Mouse (Mus musculus) embryo, embryonic 11 days (tissue): ENCODE results near the gene Spag9.
A peak's percentile ranks its signal among the peaks of the same experiment; 100 is the strongest.

Source experiments
- DNase-seq: peaks from one replicate; pipeline ENCODE4 v3.0.0-alpha.2; 2015

The Spag9 gene

DNA sequence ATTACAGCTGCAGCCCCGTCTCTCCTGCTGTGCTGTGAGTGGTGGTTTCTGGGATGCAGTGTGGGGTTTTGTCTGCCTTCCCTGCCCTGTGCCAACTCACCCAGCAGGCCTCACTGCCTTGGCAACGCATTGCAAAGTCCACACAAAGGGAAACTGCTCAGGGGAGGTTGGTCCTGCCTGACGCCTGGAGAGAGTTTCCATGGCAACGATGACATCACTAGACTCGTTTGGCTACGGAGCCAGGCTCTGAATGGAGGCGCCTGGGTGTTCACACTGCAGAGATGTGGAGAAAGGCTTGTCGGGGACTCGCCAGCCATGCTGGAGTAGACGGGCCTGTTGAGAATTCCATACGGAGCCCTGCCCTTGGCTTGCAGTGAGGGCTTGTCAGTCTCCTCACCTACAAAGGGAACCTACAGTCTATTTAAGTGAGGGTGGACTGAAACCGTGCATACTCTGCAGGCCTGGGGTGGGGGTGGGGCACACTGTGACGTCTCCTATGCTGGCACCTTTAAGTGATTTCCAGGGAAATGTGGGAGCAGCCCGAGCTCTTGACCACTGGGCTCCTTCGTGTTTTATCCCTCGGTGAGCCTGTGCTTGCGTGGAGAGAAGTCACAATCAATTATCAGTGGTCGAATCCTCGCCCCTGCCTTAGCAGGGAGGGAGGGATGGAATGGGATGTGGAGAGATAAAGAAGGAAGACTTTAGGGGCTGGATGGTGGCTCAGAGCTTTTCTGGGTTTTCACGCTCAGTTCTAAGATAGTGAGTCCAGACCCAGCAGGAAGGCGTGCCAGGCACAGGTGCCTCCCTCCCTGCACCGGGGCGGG is 164.8 kb downstream of the Spag9 start:
- DNase-seq = peak; percentile 96

DNA sequence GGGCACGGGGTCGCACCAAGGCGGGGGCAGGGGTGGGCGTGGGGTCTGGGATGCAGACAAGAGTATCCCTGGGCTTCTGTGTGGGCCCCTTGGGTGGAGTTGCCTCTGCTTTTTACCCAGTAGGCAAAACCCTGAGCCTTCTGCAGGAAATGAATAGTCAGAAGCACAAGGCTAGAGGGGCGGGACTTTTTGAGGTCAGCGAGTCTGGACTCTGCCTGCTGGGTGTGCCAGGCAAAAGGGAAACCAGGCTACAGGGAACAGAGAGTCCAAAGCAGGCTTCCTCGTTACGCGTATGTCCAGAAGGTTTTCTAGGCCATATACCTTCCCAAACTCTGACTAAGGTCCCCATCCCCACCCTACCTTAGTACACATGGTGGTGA is 165.4 kb downstream of the Spag9 start:
- DNase-seq = peak; percentile 67

DNA sequence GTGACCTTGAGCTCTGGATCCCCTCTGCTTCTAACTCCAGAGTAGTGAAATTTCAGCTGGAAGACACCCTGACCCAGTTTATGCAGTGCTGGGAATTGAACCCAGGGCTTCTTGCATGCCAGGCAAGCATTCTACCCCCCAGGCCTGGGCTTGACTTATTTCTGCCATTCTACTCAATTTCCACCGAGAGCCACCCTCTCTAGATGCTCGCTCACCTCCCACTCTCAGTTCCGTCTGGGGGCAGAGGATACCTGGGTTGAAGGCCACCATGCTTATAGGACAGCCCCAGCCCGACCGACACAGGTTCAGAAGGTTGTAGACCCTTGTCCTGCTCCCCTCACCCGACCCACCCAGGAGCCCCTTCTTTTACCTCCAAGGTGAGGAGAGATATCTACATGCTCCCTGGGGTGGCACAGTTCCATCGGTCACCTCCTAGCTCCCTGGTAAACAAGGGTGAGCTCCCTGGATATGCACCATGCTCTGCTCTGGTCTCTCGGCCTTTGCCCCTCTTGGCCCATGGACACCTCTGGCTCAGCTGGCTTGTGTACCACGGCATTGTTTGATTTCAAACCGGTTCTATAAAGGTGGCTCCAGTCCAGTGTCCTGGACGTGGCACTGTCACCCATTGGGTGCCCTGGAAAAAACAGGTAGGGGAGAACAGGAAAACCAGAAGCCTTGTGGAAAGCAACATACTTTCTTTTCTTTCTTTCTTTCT is 166.1 kb downstream of the Spag9 start:
- DNase-seq = no peak

DNA sequence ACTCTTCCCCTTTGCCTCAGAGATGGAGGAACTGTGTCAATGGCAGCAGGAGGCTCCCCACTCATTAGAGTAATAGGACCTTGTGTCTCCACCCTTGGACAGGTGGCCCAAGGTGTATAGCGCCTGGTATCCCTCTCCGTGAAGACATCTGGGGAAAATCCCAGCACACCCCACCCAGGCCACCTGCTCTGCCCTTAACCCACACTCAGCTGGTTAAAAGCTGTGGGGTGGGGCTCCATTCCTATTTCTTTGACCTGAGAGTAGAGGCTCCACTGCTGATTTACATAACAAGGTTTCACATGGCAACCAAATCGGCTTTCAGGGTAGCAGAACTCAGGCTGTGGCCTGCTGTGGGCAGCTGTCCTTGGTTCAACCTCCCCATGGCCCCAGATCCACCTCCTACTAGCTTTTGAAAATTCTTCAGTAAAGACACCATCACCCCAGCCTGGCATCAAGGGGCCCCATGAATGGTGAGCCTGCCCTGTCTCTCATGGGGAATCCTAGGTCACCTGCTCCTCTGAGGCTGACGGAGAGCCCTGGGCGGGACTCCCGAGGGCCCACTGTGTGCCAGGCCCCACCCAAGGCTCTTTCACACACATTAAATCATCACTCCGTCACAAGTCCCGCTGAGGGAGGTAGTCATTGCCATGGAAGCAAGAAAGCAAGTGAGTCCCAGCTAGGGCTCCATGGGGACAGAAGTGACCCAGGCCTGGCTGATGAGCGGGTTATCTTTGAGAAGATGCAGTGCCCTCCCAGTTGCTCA is 167.3 kb downstream of the Spag9 start:
- DNase-seq = no peak

DNA sequence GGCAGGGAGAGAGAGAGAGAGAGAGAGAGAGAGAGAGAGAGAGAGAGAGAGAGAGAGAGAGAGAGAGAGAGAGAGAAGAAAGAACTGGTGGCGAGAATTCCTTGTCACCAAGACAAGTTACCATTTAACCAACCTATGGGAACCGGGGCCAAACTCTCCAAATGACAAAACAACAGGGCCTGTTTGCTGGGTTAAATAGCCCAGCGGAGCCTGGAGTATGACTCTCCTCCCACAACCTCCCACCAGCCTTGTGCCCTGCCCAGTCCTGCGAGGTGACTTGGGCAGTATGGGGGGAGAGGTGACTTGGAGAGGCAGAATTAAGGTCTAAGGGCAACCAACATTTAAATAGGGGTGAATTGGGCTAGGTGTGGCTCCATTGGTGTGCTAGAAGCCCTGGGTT is 169.9 kb downstream of the Spag9 start:
- DNase-seq = no peak

DNA sequence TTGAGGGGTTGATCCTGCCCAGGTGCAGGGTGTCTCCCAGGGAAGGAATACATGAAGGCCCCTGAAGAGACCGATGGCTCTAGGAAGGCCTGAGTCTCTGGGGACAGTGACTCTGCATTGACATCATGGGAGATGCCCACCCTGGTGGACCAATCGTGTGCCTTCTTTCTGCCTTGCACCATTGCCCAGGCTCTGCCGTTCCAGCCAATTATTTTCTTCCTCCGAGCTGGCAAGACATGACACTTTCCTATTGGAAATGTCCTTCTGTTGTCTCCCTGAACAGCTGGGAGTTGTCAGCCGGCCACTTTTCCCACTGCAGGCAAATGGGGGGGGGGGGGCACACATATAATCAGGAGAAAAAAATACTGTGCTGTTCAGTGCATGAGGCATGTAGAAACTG is 172.3 kb downstream of the Spag9 start:
- DNase-seq = no peak

DNA sequence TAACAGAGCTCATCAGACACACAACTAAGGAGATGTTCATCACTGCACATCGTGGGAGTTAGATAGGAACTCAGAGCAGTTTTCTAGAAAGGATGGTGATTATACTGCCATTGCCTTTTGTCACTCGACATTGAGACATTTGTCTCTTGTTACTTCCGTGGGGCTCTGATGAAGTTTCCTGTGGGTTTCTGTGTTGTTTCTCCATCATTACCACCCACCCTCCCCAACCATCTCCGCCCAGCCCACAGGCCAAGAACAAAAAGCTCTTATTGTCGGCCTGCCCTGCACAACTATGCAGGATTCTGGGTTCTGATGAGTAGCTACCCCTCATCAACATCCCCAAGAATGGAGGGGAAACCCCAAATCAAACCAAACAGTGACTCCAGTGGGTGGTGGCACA is 173.7 kb downstream of the Spag9 start:
- no peak for DNase-seq

DNA sequence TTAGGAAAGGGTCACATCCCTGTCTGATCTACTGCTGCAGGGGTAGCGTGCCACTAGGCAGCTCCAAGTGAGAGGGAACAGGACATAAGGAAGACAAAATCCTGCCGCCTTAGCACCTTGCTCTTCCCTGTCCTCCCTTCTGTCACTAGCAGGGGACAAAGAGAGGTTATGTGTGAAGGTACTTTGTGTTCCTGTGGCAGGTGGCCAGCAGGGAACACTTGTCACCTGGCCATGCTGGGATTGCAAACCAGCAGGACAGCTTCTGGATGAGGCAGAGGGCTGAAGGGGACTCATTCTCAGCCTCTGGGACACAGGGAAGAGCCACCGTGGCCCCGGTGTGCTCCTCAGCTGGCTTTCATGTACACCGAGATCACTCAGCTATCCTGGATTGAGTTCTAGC is 175.8 kb downstream of the Spag9 start:
- no peak for DNase-seq

DNA sequence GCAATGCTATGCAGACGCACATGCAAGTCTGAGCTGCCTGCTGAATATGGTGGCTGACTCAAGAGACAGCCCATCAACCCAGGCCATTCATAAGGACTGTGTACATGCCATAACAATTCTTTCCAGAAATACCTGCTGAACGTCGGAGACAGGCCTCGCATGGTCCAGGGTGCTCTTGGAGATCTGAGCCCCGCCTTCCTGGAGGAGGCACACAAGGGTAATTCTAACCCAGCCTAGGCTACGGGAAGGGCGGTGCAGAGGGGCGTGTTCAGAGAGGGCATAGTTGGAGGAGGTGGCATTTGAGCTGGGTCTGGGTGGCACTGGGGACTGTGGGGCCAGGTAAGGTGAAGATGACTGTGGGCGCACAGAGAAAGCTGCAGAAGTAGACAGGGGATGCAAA is 176.3 kb downstream of the Spag9 start:
- DNase-seq = no peak

DNA sequence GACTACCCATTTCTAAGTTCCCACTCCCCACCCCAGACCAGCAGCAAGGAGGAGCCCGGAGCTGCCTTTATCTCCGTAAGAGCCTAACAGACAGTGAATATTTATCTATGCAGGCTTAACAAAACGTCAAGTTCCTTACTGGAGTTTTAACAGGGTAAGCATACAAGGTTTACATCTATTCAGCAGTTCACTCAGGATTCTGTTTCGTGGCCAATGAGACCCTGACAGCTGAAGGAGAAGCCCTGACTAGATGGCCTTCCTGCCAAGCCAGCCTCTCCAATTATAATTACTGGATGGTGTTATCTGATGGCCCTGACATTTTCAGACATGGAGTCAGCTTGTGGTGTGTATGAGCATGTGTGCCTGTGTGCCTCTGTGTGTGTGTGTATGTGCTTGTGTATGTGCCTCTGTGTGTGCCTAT is 177.8 kb downstream of the Spag9 start:
- no peak for DNase-seq

DNA sequence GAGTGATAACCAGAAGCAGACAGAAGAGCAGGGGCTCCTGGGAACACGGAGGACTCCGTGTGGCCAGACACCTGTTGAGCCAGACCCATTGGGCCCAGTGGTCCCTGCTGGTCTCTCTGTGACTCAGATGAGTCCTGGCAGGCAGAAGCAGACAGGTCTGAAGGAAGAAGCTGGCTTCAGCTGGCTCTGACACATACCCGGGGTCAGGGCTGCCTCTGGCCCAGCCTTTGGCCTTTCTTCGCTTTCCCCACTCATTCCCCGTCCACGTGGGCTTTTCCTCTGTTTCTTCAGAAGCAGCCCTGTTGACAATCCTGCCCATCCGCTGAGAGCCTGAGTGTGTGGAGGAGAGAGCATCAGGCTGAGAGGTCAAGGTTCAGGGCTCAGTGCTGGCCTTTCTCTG is 179.4 kb downstream of the Spag9 start:
- DNase-seq = no peak
